In genomic region chr1:62860788-62861187, GRCm38 (mm10) we compare ENCODE assay signal across 8 mouse cellular contexts.
DNase-seq lines count a peak whose midpoint lies in the region; ATAC-seq and TF ChIP-seq lines count a peak whose summit lies in the region.

No protein-coding gene starts in this region.

- 11% methylated on average over 5 of the region's 5 CpGs for WGBS in embryonic facial prominence, embryonic 11.5 days
- 24% methylated on average over 5 of the region's 5 CpGs for WGBS in intestine, postnatal 0 days

- H3K4me1 ChIP-seq in embryonic facial prominence, embryonic 11.5 days (ENCODE audit: control insufficient read depth, insufficient read depth, low read length) = peaks cover 3% of the 10 kb centered on the region
- no peaks in the 10 kb centered on the region for H3K4me1 ChIP-seq in intestine, postnatal 0 days (replicated peaks; ENCODE audit: control insufficient read depth, insufficient read depth, low read length)

- H3K4me3 ChIP-seq in embryonic facial prominence, embryonic 11.5 days (ENCODE audit: low read depth, low read length) = no peak overlapping the region
- no peak overlapping the region for H3K4me3 ChIP-seq in intestine, postnatal 0 days (ENCODE audit: low read depth, low read length)

- peak; percentile 9 to 23 for DNase-seq in left cerebral cortex, postnatal 10 days (ENCODE audit: extremely low spot score in 1 of 2, low spot score in 2 of 2)
- no peak for DNase-seq in left cerebral cortex, adult 8-10 months (ENCODE audit: low spot score in 2 of 2)
- peak; percentile 38 for DNase-seq in embryonic facial prominence, embryonic 11.5 days (ENCODE audit: low spot score)
- DNase-seq in heart, adult 8-10 months (ENCODE audit: low spot score) = peak; percentile 15
- peak; percentile 38 for DNase-seq in layer of hippocampus, adult 9-11 months
- no peak for DNase-seq in thymus, postnatal 0 days (ENCODE audit: low spot score)
- DNase-seq in retina, embryonic 14.5 days (ENCODE audit: low spot score) = no peak

- no peak overlapping the region for H3K9ac ChIP-seq in embryonic facial prominence, embryonic 11.5 days (replicated peaks; ENCODE audit: low read length)
- H3K9ac ChIP-seq in intestine, postnatal 0 days (ENCODE audit: low read depth, low read length) = no peak overlapping the region

- TF ChIP-seq CTCF in intestine, postnatal 0 days (IDR thresholded peaks at IDR 0.05; ENCODE audit: low read depth) = no peak

- H3K9me3 ChIP-seq in embryonic facial prominence, embryonic 11.5 days (replicated peaks; ENCODE audit: control insufficient read depth, low read length) = no peaks in the 10 kb centered on the region
- H3K9me3 ChIP-seq in intestine, postnatal 0 days (ENCODE audit: control insufficient read depth) = no peaks in the 10 kb centered on the region

- no peak overlapping the region for H3K27ac ChIP-seq in embryonic facial prominence, embryonic 11.5 days (replicated peaks; ENCODE audit: low read depth, low read length)
- H3K27ac ChIP-seq in intestine, postnatal 0 days (ENCODE audit: low read depth, low read length) = no peak overlapping the region

- H3K36me3 ChIP-seq in embryonic facial prominence, embryonic 11.5 days (replicated peaks; ENCODE audit: control insufficient read depth, insufficient read depth, low read depth, low read length) = no peaks in the 10 kb centered on the region; the same call in 1 of the 2 replicates
- no peaks in the 10 kb centered on the region for H3K36me3 ChIP-seq in intestine, postnatal 0 days (ENCODE audit: control insufficient read depth, insufficient read depth)

- H3K4me2 ChIP-seq in embryonic facial prominence, embryonic 11.5 days (ENCODE audit: low read depth, low read length) = no peak overlapping the region; the same call in 1 of the 2 replicates
- H3K4me2 ChIP-seq in intestine, postnatal 0 days (replicated peaks; ENCODE audit: low read depth) = no peak overlapping the region

- ATAC-seq in embryonic facial prominence, embryonic 11.5 days (replicated peaks; ENCODE audit: insufficient number of reproducible peaks, low FRiP score, low TSS enrichment, low read depth) = no peak
- no peak for ATAC-seq in intestine, postnatal 0 days

- intact Hi-C loops in left cerebral cortex, postnatal 10 days (cut with DNase I) = no loop called here

- no peaks in the 10 kb centered on the region for H3K27me3 ChIP-seq in embryonic facial prominence, embryonic 11.5 days (ENCODE audit: control insufficient read depth, insufficient read depth, low read length)
- no peaks in the 10 kb centered on the region for H3K27me3 ChIP-seq in intestine, postnatal 0 days (replicated peaks; ENCODE audit: control insufficient read depth, insufficient read depth, low read length)

Comparison
In these comparisons a context has a peak if more than half of its experiments do, and no peak if none do; other contexts are left out.
1. DNase-seq: peak in left cerebral cortex, postnatal 10 days (2 of 2), embryonic facial prominence, embryonic 11.5 days (single experiment), heart, adult 8-10 months (single experiment) and layer of hippocampus, adult 9-11 months (single experiment); none in left cerebral cortex, adult 8-10 months (0 of 2), thymus, postnatal 0 days (single experiment) and retina, embryonic 14.5 days (single experiment).